Mouse (Mus musculus) liver, postnatal 0 days (tissue): ENCODE measurements at regions not wholly inside any gene's neighbourhood (a gene's known extent, or its start where the extent isn't known, plus 50 kb on each side); places are given as distances from the start of the nearest gene placed in this dataset.

ENCODE experiments used
- CTCF ChIP-seq: sonication (generic); IDR thresholded peaks from 2 replicates; pipeline ENCODE4 v1.5.1; 2016; ENCODE audit warnings: antibody characterized with exemption, low read depth
- EP300 ChIP-seq: IDR thresholded peaks from 2 replicates; pipeline ENCODE4 v1.6.1; 2016; ENCODE audit warnings: antibody characterized with exemption, low read depth, mild to moderate bottlenecking

DNA sequence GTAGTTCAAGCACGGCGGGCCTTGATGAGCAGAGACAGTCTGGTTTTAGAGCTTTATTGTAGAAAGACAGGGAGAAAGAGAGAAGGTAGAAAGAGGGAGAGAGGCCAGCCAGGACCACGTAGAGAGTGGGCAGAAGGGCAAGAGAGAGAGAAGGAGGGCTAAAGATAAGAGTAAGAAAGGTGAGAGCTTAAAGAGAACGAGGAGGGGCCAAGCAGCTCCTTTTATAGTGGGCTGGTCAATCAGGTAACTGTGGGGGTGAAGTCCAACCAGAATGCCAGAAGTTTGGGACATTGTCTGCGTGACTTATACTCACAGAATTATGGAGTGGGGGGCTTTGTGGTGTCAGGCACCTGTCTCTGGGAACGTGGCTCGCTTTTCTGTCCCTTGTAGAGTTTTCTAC, 96.7 kb upstream of the Cul1 start:
- TF ChIP-seq CTCF (no peak), EP300 (no peak)
